Mouse (Mus musculus) hindbrain, embryonic 16.5 days (tissue): ENCODE results near the gene Ints14. TPM values are rescaled to one million over a fixed set of nuclear protein-coding genes. Genes with fewer than 3 reads are reported as not detected.

Source experiments
- ATAC-seq: fragments of 200-750 bp; cut with Nextera tagmentation; 2 replicates; pipeline ENCODE4 v1.8.0; 2017; ENCODE audit warnings: moderate TSS enrichment, moderate library complexity
- H3K27ac ChIP-seq: fragments of 300-500 bp; sonication (generic); 2 replicates; pipeline ENCODE4 v1.5.1; 2014; ENCODE audit warnings: low read depth, mild to moderate bottlenecking, control low read depth, low read length, moderate library complexity
- H3K27me3 ChIP-seq: fragments of 300-500 bp; sonication (generic); replicated peaks from 2 replicates; pipeline ENCODE4 v1.6.1; 2014; ENCODE audit warnings: low read length; ENCODE audit not compliant: control insufficient read depth, insufficient read depth
- H3K36me3 ChIP-seq: fragments of 300-500 bp; sonication (generic); 2 replicates; pipeline ENCODE4 v1.6.1; 2014; ENCODE audit warnings: mild to moderate bottlenecking, low read length, moderate library complexity, mixed read lengths; ENCODE audit not compliant: control insufficient read depth, insufficient read depth
- H3K4me1 ChIP-seq: fragments of 300-500 bp; sonication (generic); 2 replicates; pipeline ENCODE4 v1.6.1; 2014; ENCODE audit warnings: low read depth, low read length; ENCODE audit not compliant: control insufficient read depth, insufficient read depth
- H3K4me2 ChIP-seq: fragments of 300-500 bp; sonication (generic); 2 replicates; pipeline ENCODE4 v1.6.1; 2014; ENCODE audit warnings: mild to moderate bottlenecking, low read length, control low read depth, moderate library complexity
- H3K4me3 ChIP-seq: fragments of 300-500 bp; sonication (generic); 2 replicates; pipeline ENCODE4 v1.5.1; 2014; ENCODE audit warnings: mild to moderate bottlenecking, low read length, control low read depth, moderate library complexity
- H3K9ac ChIP-seq: fragments of 300-500 bp; sonication (generic); 2 replicates; pipeline ENCODE4 v1.6.1; 2014; ENCODE audit warnings: low read depth, mild to moderate bottlenecking, control low read depth, low read length, moderate library complexity
- H3K9me3 ChIP-seq: fragments of 300-500 bp; sonication (generic); 2 replicates; pipeline ENCODE4 v1.6.1; 2014; ENCODE audit warnings: mild to moderate bottlenecking, low read length, moderate library complexity; ENCODE audit not compliant: control insufficient read depth
- WGBS: fragments of 180-500 bp; shearing (Covaris S2); extraction: QIAGEN DNeasy Blood & Tissue Kit; methylation state at CpG from one replicate; pipeline ENCODE4 v1.1.7; 2014; 5-methylcytosine and 5-hydroxymethylcytosine counted together
- microRNA-seq: library from miRNA; unstranded; fragments of <30 nt; microRNA quantifications from one replicate; pipeline ENCODE4, GENCODE M21; 2017
- polyA plus RNA-seq: library from polyadenylated mRNA; unstranded; fragments of >200 nt; fragmentation: Nextera tagmentation; extraction: Ambion mirVana; gene quantifications from 2 replicates; pipeline ENCODE4 v1.2.1, GENCODE M21; 2015

The Ints14 gene
- polyA plus RNA-seq, 1 experiment from 2014 or later = 32.1 TPM

GRCm38 (mm10) chr9:65032269-65033108 lies 71.8 kb downstream of the Ints14 start, which contains the start of gene Dpp8:
TSS of gene Dpp8 (plus strand) at chr9:65032414.
- Histone ChIP-seq H3K27me3 (no peaks in the 10 kb centered on the region), H3K9me3 (no peaks in the 10 kb centered on the region), H3K36me3 (peaks cover 3% of the 10 kb centered on the region; the same call in 1 of the 2 replicates), H3K4me1 (peaks cover 14% of the 10 kb centered on the region), H3K4me3 (peak within 1 kb of the TSS; percentile 89), H3K27ac (peak within 1 kb of the TSS; percentile 92), H3K9ac (peak within 1 kb of the TSS; percentile 99), H3K4me2 (peak within 1 kb of the TSS; percentile 94)
- WGBS = under 1% methylated on average over 47 of the region's 85 CpGs
- ATAC-seq = peak; percentile 96

DNA sequence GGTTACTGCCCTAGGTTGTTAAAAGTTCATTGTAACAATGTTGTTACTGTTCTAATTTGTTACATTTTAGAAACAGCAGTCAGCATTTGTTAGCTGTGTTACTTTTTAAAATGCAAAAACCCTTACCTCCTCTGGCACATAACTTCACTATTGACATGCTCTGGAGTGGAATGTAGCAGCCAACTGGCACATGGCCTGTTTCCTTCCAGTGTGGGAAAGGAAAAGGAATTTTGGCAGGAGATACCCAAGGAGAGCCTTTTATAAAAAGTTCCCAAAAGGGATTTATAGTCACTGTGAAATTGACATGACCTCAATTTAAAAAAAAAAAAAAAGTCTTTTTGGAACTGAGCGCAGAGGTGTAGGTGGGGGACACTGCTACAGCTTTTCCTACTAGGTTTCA lies 75.8 kb downstream of the Ints14 start:
- Histone ChIP-seq H3K27ac (no peak overlapping the region), H3K9me3 (no peaks in the 10 kb centered on the region), H3K36me3 (peaks cover 14% of the 10 kb centered on the region), H3K27me3 (no peaks in the 10 kb centered on the region), H3K4me2 (no peak overlapping the region), H3K4me3 (no peak overlapping the region), H3K4me1 (peaks cover 14% of the 10 kb centered on the region), H3K9ac (no peak overlapping the region)
- 69% methylated on average over 1 of the region's 1 CpGs for WGBS
- ATAC-seq = no peak

Small RNAs within 50 kb of the gene (microRNA-seq; reads per million reads assigned to microRNA genes)
- gene Gm25640 = not detected

Other genes starting within 250 kb of the Ints14 start
- 441 and 466 TPM in 2 replicates for gene Rab11a, start 223.1 kb upstream of the Ints14 start, polyA plus RNA-seq
- gene Dennd4a, start 149.6 kb upstream of the Ints14 start, polyA plus RNA-seq = 9.2 and 9.3 TPM in 2 replicates
- 0.04 and 0.11 TPM in 2 replicates for gene Slc24a1, start 9.3 kb upstream of the Ints14 start, polyA plus RNA-seq
- gene Hacd3, start 60.8 kb downstream of the Ints14 start, polyA plus RNA-seq = 247 and 254 TPM in 2 replicates
- gene Dpp8, start 71.5 kb downstream of the Ints14 start, polyA plus RNA-seq = 33.1 and 37.7 TPM in 2 replicates
- gene Igdcc4, start 140.6 kb downstream of the Ints14 start, polyA plus RNA-seq = 12.8 and 17.7 TPM in 2 replicates
- gene Igdcc3, start 180.3 kb downstream of the Ints14 start, polyA plus RNA-seq = 4.4 and 9.0 TPM in 2 replicates
- 7.7 and 8.3 TPM in 2 replicates for gene Parp16, start 234.4 kb downstream of the Ints14 start, polyA plus RNA-seq